Mouse (Mus musculus) gastrocnemius, postnatal 4 days (tissue): ENCODE measurements around the gene Peg10. TPM values are rescaled to one million over a fixed set of nuclear protein-coding genes. Genes with fewer than 3 reads are reported as not detected.
"Not testable (repeated sequence)": the region's sequence is repeated elsewhere in the genome, so short reads cannot be mapped to it uniquely, and the experiment has no call there.

ENCODE experiments used
- DNase-seq, 2 experiments: peaks; one replicate each; pipeline ENCODE4 v3.0.0; 2021 to 2022; ENCODE audit warnings: low spot score in 2 of 2, mixed read lengths in 2 of 2
- total RNA-seq, 2 experiments: library from RNA; stranded (reverse); gene quantifications; 2 replicates each; pipeline ENCODE4 v1.2.3; 2021

Peg10 gene
- total RNA-seq, 2 experiments from 2014 or later, result 136 to 193 TPM

DNA sequence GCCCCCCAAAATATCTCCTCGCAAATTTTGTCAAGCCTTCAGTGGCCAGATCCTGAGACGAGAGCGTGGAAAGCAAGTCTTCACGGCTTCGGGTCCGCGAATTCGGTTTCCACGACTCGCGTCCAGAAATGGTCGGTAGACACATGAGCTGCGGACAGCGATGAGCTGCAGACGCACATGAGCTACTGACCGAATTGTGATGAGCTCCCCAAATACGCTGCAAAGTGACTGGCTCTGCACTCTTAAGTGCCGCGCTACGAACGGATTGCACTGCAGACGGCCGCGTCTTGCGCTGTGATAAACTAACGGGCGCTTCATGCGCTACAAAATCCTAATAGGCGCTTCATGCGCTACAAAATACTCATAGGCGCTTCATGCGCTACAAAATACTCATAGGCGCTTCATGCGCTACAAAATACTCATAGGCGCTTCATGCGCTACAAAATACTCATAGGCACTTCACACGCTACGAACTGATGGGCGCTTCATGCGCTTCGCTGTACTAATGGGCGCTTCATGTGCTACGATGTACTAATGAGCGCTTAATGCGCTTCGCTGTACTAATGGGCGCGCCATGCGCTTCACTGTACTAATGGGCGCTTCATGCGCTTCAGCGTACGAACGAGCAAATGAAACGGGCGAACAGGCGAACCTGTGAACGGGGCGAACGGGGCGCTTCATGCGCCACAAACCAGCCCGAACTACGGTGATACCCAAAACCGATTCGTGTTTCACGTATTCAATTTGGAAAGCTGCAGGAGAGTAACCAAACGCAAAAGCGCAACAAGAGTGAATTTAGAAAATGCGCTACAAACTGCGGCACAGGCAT is 785 bp downstream of the Peg10 start:
- peak in 1 of 2 experiments; percentile 36 for DNase-seq

DNA sequence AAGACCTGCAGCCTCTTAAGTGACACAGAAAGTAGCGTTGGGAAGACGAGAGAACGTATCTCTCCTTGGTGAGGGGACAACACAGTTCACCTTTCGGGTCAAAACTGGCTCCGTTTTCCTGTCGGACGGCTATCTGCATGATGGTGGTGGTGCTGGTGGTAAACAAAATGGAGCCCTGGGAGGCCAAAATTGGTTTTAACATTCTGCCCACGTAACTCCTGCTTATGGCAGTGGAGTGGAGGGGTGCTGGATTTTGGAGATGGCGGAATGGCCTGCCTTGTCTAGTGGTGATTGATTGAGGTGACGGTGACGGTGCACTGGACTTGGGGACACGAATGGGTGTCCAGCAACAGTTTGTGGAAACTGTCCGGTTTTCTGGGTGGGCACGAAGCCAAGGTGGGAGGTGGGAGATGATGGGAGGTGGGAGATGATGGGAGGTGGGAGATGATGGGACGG is 1.4 kb downstream of the Peg10 start:
- DNase-seq, result peak in 1 of 2 experiments; percentile 38

DNA sequence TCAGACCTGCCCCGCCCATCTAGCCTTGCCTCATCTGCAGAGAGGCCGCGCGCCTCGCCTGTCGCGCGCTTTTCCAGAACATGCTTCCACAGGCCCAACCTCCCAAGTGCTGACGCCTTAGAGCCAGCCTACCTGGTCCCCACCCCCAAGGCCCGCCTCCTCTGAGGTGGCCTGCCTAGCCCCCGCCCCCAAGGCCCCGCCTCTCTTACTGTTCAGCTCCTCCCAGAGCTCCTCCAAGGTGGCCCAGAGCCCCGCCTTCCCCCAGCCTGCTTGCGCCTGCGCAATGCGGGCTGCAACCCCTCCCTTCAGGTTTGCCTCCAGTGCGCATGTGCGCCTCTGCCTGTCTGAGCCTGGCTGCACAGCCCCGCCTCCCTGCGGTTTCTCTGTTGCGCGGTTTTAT is 2.0 kb downstream of the Peg10 start:
- DNase-seq, result peak; percentile 88 to 94

DNA sequence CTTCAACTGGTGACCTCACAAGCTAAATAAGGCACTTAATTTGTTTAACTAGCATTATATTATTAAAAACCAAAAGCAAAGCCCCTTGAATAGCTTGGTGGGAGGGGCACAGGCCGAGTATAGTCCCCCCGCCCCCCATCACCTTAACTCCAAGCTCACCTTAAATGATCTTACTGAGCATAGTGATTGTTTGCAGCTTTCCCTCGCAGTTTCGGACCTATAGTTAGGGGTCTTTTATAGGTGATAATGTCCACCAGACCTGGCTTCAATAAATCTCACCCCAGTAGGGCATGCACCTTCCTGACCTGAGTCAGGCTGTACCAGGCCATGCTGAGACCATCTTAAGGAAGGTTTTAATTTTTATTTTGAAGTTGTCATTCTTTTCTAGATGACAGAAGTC is 4.2 kb downstream of the Peg10 start:
- no peak for DNase-seq

DNA sequence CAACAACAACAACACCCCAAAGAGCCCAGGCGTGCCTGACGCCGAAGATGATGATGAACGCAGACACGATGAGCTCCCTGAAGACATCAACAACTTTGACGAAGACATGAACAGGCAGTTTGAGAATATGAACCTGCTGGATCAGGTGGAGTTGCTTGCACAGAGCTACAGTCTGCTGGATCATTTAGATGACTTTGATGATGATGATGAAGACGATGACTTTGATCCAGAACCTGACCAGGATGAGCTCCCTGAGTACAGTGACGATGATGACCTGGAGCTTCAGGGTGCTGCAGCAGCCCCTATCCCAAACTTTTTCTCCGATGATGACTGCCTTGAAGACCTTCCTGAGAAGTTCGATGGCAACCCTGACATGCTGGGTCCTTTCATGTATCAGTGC is 7.2 kb downstream of the Peg10 start:
- no peak for DNase-seq

DNA sequence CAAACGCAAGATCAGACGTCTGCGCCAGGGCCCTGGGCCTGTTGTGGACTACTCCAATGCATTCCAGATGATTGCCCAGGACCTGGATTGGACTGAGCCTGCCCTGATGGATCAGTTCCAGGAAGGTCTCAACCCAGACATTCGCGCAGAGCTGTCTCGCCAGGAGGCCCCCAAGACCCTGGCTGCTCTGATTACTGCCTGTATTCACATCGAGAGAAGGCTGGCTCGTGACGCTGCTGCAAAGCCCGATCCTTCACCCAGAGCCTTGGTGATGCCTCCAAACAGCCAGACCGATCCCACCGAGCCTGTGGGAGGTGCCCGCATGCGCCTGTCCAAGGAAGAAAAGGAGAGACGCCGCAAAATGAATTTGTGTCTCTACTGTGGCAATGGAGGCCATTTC is 7.8 kb downstream of the Peg10 start:
- DNase-seq, result no peak

DNA sequence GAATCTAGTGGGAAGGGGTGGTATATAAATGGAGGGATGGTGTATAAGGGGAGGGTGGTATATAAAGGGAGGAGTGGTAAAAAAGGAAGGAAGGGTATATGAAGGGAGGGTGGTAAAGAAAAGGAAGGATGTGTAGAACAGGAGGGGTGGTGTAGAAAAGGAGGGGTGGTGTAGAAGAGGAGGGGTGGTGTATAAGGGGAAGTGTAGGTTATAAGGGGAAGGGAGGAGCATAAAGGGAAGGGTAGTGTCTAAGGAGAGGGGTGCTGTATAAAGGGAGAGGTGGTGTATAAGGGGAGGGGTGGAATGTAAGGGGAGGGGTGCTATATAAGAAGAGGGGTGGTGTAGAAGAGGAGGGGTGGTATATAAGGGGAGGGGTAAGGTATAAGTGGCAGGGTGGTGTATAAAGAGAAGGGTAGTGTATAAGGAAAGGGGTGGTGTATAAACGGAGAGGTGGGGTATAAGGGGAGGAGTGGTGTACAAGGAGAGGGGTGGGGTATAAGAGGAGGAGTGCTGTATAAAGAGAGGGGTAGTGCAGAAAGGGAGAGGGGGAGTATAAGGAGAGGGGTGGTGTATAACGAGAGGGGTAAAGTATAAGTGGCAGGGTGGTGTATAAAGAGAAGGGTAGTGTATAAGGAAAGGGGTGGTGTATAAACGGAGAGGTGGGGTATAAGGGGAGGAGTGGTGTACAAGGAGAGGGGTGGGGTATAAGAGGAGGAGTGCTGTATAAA is 14.5 kb downstream of the Peg10 start:
- DNase-seq, result not testable (repeated sequence)

DNA sequence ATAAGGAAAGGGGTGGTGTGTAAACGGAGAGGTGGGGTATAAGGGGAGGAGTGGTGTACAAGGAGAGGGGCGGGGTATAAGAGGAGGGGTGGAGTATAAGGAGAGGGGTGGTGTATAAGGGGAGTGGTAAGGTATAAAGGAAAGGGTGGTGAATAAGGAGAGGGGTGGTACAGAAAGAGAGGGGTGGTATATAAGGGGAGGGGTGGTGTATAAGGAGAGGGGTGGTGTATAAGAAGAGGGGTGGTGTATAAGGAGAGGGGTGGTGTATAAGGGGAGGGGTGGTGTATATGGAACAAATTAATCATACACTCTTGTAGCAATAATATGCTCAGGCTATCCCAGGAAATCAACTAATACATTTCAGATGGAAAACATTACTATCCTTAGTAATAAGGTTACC is 15.1 kb downstream of the Peg10 start:
- DNase-seq, result no peak

DNA sequence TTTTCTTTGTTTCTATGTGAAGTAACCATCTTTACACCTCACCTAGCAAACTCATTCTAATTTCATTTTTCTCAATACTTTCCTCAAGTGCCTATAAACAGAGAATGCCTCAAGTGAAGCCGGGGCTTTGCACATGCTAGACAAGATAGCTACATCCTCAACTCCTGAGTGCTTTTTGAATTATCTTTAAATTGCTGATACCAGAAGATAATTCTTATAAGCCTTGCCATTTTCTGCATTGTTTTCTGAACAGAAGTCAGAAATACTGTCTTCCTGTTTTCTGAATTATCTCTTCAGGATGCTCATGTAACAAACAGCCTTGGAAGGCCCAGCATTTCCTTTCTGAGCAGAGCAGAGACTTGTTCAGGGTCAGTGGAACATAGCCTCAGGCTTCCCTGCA is 49.2 kb downstream of the Peg10 start:
- no peak for DNase-seq

DNA sequence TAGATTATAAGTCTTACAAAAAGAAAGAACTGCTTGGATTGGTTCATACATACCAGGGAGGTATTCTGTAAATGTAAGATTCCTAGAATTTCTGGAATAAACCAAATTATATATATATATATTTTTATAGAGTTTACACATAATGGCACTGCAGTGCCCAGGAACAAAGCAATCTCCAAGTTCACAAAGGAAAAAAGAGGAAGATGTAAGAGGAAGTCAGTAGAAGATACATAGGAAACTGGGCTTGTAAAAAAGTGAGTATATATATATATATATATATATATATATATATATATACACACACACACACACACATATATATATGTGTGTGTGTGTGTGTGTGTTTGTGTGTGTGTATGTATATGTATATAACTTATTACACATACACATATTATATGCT is 50.2 kb downstream of the Peg10 start:
- DNase-seq, result not testable (repeated sequence)

DNA sequence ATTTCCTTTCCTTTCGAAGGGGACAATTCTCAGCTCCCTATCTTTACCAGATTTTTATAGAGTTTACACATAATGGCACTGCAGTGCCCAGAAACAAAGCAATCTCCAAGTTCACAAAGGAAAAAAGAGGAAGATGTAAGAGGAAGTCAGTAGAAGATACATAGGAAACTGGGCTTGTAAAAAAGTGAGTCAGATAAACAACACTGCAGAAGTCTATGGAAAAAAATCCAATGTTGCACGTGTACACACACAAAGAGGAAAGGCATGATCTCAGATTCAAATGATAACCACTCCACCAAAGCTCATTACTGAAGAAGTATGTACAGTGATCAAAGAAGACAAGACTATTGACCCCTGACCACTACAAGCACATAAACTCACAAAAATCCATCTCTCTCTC is 51.3 kb downstream of the Peg10 start:
- no peak for DNase-seq

DNA sequence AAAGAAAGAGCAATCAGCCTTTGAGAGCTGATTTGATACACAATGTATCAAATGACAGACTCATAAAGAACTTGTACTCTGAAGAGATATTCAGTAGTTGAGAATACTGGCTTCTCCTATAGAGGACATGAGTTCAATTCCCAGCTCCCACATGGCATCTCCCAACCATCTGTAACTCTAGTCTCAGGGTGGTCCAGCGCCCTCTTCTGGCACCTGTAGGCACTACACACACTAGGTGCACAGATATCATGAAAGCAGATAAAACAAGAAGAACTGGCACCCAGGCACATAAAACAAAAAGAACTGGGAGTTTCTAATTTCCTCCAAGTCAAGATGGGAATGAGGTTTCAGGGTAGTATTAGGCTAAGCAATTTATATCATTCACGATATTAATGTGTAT is 52.3 kb downstream of the Peg10 start:
- no peak for DNase-seq

DNA sequence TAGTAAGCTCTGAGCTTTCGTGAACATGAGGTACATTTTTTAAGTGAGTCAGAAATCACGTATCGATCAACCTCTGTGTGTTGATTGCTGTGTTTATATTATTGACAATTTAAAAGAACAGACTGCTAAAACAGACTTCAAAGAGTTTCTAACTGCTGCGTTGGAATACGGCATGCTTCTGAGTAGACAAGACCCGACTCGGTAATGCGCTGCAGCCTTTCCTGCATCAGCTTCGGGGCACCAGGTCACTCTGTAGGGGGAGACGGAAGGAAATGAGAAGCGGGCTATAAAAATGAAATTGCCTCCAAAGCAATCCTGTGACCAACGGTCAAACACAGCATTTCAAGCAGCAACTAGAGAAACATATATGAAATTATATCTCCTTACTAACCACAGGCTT is 59.9 kb downstream of the Peg10 start:
- no peak for DNase-seq

Other genes starting within 250 kb of the Peg10 start
- 1,000 to 10,000 TPM; 3,268 to 4,003 TPM for gene Col1a2, start 242.5 kb upstream of the Peg10 start, total RNA-seq
- 10 to 100 TPM; 51.1 TPM for gene Casd1, start 146.5 kb upstream of the Peg10 start, total RNA-seq
- gene Sgce, start 99 bp upstream of the Peg10 start, total RNA-seq, result 10 to 100 TPM; 69.7 to 73.5 TPM
- gene Ppp1r9a, start 155.6 kb downstream of the Peg10 start, total RNA-seq, result 10 to 100 TPM; 50.2 to 55.1 TPM